Mouse (Mus musculus): ENCODE data around the gene Slc35f3.
A peak's percentile ranks its signal among the peaks of the same experiment; 100 is the strongest.
"Not testable (repeated sequence)": the region's sequence is repeated elsewhere in the genome, so short reads cannot be mapped to it uniquely, and the experiment has no call there.

The Slc35f3 gene

DNA sequence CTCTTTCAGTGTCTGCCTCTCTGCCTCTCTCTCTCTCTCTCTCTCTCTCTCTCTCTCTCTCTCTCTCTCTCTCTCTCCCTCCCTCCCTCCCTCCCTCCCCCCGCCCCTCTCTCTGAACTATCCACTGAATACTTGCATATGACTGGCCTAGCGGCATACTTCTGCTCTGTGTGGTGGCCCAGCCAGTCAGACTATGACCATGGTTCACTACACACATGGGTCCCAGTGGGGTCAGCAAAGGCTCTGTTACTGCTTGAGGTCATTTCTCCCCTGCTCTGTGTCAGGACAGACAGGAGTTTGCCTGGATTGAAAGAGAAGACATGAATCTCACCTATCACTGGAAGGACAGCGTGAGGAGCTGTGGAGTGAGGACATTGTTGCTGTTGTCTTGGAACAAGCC, 40.5 kb downstream of the Slc35f3 start:
- DNase-seq = no peak

DNA sequence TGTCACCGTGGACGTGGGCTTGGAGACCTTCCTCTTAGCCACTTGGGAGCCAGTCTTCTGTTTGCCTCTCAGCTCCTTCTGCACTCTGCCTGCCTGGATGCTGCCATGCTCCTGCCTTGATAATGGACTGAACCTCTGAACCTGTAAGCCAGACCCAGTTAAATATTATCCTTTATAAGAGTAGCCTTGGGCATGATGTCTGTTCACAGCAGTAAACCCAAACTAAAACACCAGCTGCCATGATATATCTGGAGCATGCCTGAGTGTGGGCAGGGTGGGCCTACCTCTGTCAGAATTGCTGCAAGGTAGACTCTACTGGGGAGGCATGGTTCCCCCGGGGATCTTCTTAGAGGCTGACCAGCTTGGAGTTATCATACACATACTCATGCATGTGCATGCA, 41.0 kb downstream of the Slc35f3 start:
- DNase-seq = no peak

- DNase-seq = no peak
Measured at GRCm38 (mm10) chr8:126341200-126341599, 42.8 kb downstream of the Slc35f3 start.

- DNase-seq = no peak
Measured at GRCm38 (mm10) chr8:126343427-126343826, 45.1 kb downstream of the Slc35f3 start.

DNA sequence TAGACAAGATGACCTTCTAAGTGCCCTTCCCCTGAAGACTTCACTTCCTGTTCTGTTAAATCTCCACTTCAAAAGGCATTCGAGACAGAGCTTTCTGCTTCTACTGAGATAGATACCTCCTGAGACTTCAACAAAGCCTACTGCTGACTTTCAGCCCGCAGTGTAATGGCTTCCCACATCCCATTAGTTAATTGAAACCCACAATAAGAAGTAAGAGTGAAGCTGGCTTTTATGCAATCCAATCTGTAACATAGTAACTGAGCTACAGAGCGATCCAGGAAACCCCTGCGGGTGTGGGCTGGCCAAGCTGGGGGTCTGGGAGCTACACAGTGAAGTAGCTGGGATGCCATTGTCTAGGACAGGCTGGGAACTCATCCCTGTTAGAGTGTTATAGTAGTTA, 46.7 kb downstream of the Slc35f3 start:
- DNase-seq = no peak

GRCm38 (mm10) chr8:126353259-126353658, 54.9 kb downstream of the Slc35f3 start:
- DNase-seq = no peak

DNA sequence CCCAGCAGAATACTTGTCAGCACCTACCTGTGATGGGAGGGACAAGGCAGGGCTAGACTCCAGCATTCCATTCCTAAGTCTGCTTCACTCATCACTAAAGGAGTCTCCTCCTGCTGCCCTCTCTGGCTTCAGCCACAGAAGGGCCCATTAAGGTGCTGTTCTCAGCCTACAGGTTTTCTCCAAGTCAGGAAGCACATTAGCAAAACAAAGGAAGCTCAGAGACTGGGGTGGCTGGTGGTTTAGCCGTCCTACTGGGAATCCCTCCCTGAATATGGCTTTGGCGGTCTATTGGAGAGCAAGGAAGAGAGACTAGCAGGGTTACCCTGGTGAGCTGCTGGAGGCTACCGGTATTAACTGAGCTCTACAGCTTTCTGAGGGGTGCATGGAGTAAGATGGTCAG, 59.6 kb downstream of the Slc35f3 start:
- DNase-seq = no peak

DNA sequence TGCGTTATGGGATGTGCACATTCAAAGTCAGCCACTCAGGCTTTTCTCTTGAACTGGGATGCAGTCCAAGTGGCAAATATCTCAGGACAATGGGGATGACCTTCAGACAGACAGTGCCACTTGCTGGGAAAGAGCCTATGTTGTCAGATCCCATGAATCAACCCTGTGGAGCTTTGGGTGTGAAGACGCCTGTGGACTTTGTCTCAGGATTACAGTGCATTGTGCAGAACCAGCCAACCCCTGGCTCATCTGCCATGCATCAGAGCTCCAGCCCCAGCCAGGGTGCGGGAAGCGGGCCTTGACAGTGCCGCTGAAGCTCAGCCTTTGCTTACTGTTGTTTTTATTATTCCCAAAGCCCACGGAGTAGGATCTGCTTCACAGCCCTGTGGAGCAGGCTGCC, 60.9 kb downstream of the Slc35f3 start:
- no peak for DNase-seq

GRCm38 (mm10) chr8:126360106-126360505, 61.7 kb downstream of the Slc35f3 start:
- DNase-seq = no peak

DNA sequence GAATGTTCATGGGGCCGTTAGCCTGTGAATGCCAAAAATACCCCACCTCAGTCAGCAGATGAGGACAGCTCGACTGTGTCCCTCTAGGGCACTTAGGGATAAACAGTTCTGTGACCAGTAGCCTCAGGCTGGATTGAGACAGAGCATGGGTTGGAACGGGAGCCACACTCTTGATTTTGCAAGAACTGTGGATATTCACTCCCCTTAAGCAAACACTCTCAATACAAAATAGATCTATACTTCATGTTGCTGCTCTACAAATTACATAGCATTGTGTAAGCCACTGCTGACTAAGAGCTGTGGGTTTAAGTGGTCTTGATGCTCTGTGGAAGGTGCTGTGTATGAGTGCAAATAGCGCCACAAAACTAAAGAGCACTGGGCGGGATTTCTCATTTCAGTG, 62.3 kb downstream of the Slc35f3 start:
- DNase-seq = no peak

DNA sequence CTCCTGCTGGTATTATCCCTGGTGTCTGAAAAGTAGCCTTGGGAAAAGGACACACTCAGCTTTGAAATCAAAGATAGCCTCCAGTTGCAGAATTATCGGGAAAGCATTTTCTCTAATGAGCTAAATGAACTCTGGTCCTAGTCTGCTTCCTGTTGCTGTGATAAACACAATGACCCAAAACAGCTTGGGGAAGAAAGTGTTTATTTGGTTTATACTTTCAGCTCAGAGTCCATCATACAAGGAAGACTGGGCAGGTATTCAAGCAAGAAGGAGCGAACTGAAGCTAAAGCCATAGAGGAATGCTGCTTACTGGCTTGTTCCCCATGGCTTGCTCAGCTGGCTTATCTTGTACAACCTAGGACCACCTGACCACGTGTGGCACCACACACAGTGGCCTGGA, 67.9 kb downstream of the Slc35f3 start:
- DNase-seq = no peak

GRCm38 (mm10) chr8:126368349-126369054, 70.1 kb downstream of the Slc35f3 start:
- DNase-seq = no peak

DNA sequence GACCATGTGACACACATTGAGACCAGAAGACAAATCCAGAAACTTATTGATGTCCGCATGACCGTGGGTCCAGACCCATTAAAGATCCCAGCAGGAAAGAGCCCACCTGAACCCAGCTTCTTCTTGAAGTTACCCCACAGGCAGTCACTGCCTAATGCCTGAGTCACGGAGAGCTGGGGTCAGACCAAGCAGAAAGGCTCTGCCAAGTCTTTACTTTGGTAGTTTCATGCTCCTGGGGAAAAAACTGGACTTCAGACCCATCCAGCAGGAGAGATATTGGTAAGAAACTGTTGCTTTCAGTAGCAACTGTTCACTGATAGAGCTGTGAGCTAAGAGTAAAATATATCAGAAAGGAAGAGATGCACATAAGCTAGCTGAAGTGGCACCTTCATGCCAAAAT, 73.5 kb downstream of the Slc35f3 start:
- DNase-seq = no peak

GRCm38 (mm10) chr8:126379580-126379979, 81.2 kb downstream of the Slc35f3 start:
- no peak for DNase-seq

DNA sequence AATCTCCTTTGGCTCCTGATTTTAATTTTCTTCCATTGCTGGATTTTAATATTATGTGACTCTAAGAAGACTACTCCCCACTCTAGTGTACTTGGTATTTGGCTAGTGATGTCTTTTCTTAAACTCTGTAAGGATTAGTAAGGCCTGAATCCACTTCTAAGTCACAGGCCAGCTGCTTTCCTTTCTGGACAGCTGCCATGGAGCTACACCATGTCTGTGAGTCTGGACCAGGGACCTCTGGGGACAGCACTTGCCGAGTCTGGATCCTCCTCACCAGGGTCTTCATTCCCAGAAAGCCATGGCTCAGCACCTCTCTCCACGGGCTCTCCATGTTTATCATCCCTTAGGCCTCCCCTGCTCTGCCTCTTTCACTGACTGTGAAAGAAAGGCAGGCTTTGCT, 81.8 kb downstream of the Slc35f3 start:
- no peak for DNase-seq

- DNase-seq = peak in 1 of 2 experiments; percentile 9
Measured at GRCm38 (mm10) chr8:126381299-126381698, 82.9 kb downstream of the Slc35f3 start.

DNA sequence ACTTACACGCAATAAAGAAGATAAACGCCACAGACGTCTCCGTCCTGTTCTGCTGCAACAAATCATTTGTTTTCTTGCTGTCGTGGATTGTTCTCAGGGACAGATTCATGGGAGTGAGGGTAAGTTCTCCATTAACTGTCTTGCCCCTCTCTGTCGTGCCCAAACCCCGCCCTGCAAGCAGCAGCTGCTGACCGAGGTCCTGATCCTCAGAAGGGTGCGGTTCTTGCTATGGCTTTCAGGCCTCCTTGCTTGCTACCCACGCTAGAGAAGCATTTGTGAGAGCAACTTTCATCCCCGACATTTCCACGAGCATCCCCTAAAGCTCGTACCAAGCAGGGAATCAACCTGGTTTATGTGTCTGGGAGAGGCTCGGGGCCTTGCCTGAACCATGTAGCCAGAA, 83.9 kb downstream of the Slc35f3 start:
- peak in 1 of 2 experiments; percentile 13 for DNase-seq

GRCm38 (mm10) chr8:126382749-126383148, 84.4 kb downstream of the Slc35f3 start:
- peak; percentile 25 to 26 for DNase-seq

DNA sequence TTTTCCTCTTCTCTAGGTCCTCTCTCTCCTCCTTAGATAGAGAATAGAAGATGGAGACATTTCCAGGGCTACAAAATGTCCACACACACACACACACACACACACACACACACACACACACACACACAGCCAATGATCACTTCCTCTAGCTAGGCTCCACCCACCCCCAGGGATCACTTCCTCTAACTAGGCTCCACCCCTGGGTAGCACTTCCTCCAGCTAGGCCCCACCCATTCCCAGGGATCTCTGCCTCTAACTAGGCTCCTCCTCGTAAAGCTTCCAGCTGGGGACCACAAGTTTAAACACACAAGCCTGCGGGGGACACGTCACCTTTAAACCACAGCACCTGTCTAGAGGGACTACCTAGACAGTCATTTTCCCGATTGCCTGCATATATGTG, 89.2 kb downstream of the Slc35f3 start:
- no peak for DNase-seq

DNA sequence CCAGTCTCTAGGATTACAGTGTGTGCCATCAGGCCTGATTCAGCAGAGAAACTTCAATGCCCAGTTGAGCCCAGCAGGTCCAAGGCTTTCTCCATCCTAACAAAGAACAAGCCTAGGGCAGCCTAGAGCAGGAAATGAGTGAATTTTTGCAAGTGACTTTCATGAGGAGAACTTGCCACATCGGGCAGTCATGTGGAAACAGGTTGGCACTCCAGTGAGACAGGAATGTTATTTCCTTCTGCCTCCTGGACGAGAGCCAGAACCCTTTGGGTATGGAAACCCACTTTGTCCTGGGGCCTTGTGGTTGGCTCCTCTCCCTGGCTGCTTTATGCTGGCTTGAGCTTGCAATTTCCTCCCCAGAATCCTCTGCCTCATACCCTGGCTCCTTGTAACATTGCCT, 93.2 kb downstream of the Slc35f3 start:
- peak; percentile 26 to 29 for DNase-seq

DNA sequence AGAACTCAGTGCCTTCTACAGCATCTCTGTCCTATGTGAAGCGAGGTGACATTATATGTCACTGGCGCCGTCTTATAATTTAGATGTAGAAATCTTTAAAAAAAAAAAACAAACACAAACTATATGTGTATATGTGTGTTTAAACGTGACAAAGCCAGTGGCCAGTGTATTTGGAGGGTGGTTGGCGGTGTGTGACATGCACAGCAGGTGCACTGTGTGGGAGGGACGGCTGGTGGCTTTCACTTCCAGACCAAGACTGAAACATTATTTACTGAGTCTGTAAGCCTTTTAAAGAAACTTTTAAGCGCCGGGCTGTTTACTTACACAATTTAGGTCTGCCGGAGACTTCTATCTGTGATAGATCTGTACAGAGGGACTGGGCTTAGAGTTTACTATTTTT, 97.0 kb downstream of the Slc35f3 start:
- DNase-seq = no peak

GRCm38 (mm10) chr8:126395917-126396316, 97.6 kb downstream of the Slc35f3 start:
- DNase-seq = no peak

- DNase-seq = no peak
Measured at GRCm38 (mm10) chr8:126398349-126398748, 100.0 kb downstream of the Slc35f3 start.

DNA sequence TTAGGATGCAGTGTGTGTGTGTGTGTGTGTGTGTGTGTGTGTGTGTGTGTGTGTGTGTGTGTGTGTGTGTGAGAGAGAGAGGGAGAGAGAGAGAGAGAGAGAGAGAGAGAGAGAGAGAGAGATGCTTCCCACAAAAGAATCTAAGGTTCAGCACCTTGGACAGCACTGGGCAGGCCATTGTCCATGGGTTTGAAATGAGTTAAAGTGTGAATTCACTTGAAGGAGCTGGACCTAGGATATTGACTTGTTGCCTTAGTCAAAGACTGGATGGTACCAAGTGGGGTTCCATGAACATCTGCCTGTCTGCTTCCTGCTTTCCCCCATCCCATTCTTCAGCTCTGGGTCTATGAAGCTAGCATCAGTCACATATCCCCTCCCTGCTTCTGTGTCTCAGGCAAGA, 106.2 kb downstream of the Slc35f3 start:
- DNase-seq = not testable (repeated sequence)

- DNase-seq = no peak
Measured at GRCm38 (mm10) chr8:126405030-126405429, 106.7 kb downstream of the Slc35f3 start.
